Mouse (Mus musculus) liver, embryonic 14 days (tissue): Measurements from ENCODE around the gene Tktl2. TPM values are rescaled to one million over a fixed set of nuclear protein-coding genes. Genes with fewer than 3 reads are reported as not detected.

Experiments used
- polyA plus RNA-seq: library from polyadenylated mRNA; depleted of rRNA; stranded (reverse); fragments of >200 nt; gene quantifications from 2 replicates; pipeline ENCODE4 v1.2.3, GENCODE M21; 2012; rRNA removed

Gene Tktl2
- polyA plus RNA-seq = not detected in 2 replicates

DNA sequence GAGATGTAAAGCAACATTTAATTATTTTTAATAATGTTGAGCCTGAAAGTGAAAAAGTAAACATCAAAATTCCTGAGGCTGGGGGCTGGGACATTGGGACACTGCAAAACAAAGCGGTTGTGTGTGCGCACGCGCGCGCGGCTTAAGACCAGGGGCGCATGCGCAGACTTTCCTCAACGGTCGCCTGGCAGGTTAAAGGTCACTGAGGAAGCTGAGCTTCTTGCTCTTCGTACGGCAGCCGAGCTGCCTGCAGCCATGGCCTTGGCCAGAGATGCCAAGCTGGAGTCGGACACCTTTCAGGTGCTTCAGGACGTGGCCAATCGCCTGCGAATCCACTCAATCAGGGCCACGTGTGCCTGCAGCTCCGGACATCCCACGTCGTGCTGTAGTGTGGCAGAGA lies at the start of gene Tktl2:
Gene Tktl2 (plus strand): TSS at position 220 of the 400 bp plus-strand sequence.

DNA sequence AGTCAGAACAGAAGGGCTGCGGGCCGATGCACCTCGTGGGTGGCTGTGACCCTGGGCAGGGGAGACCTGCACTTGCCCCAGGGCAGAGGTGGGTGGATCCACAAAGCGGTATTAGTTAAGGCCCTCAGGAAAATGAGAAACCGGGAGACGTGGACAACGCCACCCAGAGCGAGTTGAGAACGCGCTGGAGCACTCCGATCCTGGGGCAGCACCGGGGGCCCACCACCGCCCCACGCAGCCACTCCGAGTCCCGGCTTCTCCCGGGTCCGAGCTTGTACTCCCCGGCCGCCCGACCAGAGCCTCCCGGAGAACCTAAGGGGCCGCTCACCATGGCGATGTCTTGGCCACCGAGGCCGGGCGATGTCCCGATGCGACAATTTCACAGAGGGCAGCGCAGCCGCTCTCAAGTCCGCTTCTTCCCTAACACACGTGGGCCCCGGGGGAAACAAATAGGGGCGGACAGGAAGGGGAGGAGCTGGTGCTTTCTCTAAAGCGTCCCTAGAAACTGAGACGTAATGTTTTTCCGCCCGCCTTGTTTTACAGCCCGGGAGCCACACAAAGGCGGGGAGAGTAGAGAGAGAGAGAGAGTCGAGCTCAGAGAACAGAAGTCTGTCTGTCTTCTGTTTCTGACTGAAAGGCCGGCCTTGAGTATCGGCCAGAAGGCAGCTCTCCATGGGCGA lies 25.3 kb upstream of the Tktl2 start, which contains the start of gene Tma16:
Gene Tma16 (minus strand): TSS at position 447 of the 680 bp plus-strand sequence.

Other genes starting within 250 kb of the Tktl2 start
- gene Tma16, start 25.2 kb upstream of the Tktl2 start, polyA plus RNA-seq = 5.0 and 5.2 TPM in 2 replicates
- not detected in 2 replicates for gene Npy5r, start 176.4 kb downstream of the Tktl2 start, polyA plus RNA-seq
- 0.02 and 0.16 TPM in 2 replicates for gene Npy1r, start 185.4 kb downstream of the Tktl2 start, polyA plus RNA-seq